21 mouse cellular contexts compared by ENCODE assay signal in the genomic region with DNA sequence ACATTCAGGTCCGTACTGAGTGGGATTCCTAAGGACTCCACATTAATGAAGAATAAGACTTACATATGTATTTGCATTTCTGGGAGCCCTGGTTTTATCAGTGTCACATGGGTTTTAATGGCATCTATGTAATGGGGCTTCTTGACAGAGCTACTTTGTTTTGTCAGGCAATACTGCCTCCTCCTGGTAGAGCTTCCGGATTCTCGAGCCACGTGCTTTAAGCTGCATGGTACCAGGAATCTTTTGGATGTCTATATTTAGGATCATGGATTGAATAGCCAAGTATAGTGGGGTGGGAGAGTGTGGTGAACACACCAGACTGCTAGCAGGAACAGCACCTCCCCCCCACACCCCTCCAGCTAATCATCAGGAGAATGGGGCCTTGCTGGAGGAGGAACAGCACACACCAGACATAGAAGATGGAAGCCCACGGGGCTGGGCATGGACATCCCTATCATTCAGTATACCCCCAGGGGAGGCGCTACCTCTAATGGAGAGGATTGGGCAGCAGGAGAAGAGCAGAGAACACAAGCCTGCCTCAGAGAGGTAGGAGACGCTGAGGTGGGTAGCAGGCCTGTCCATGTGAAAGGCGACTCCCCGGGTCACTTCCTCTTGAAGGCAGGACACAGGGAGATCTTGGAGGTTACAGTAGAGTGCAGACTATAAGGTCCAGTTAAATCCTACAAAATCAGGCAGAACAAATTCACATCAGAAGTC. TPM values are rescaled to one million over a fixed set of nuclear protein-coding genes. Genes with fewer than 3 reads are reported as not detected.
DNase-seq lines count a peak whose midpoint lies in the region; ATAC-seq and TF ChIP-seq lines count a peak whose summit lies in the region.
"Had no signal": no experiment of that assay in that cellular context is flagged by ENCODE, and none has a peak within 500 bp of the region (broad histone marks: within the 10 kb centered on the region; RNA-seq: fewer than 3 reads in every experiment).

No protein-coding gene starts in this region.

- H3K9ac ChIP-seq in forebrain, postnatal 0 days, result no peak overlapping the region
- H3K9ac ChIP-seq: heart, embryonic 12.5 days; hindbrain, embryonic 12.5 days; limb, embryonic 12.5 days; midbrain, embryonic 15.5 days; neural tube, embryonic 12.5 days had no signal

- no peaks in the 10 kb centered on the region for H3K36me3 ChIP-seq in forebrain, postnatal 0 days (ENCODE audit: insufficient read depth)
- H3K36me3 ChIP-seq: forebrain, embryonic 10.5 days; heart, embryonic 12.5 days; hindbrain, embryonic 12.5 days; limb, embryonic 12.5 days; midbrain, embryonic 15.5 days; neural tube, embryonic 12.5 days had no signal

- no peaks in the 10 kb centered on the region for H3K27me3 ChIP-seq in forebrain, postnatal 0 days (ENCODE audit: insufficient read depth, low read length)
- H3K27me3 ChIP-seq: midbrain, embryonic 15.5 days; neural tube, embryonic 12.5 days had no signal

- WGBS in forebrain, postnatal 0 days, result 79% methylated on average over 9 of the region's 9 CpGs

- H3K9me3 ChIP-seq in forebrain, postnatal 0 days (ENCODE audit: low read length), result no peaks in the 10 kb centered on the region
- H3K9me3 ChIP-seq: forebrain, embryonic 10.5 days; G1E; heart, embryonic 12.5 days; hindbrain, embryonic 12.5 days; limb, embryonic 12.5 days; midbrain, embryonic 15.5 days; neural tube, embryonic 12.5 days had no signal

- no peak overlapping the region for H3K4me2 ChIP-seq in forebrain, postnatal 0 days (ENCODE audit: low read depth)
- H3K4me2 ChIP-seq: heart, embryonic 12.5 days; hindbrain, embryonic 12.5 days; limb, embryonic 12.5 days; midbrain, embryonic 15.5 days; neural tube, embryonic 12.5 days had no signal

- no peak overlapping the region for H3K4me3 ChIP-seq in layer of hippocampus, adult 2 months
- H3K4me3 ChIP-seq in forebrain, postnatal 0 days (ENCODE audit: low read depth, low read length), result no peak overlapping the region
- H3K4me3 ChIP-seq: forebrain, embryonic 10.5 days; heart, embryonic 12.5 days; hindbrain, embryonic 12.5 days; limb, embryonic 12.5 days; midbrain, embryonic 15.5 days; neural tube, embryonic 12.5 days had no signal

- DNase-seq in layer of hippocampus, adult 2 months (ENCODE audit: low spot score in 2 of 2), result no peak
- no peak for DNase-seq in layer of hippocampus, postnatal 25 days (ENCODE audit: extremely low spot score in 1 of 2, low spot score in 1 of 2)
- DNase-seq in A20 (ENCODE audit: low read depth, low spot score), result peak; percentile 50
- peak; percentile 62 for DNase-seq in ES-CJ7 (ENCODE audit: low read depth, low spot score)
- peak; percentile 43 for DNase-seq in induced T-regulatory cell, adult 2 months (ENCODE audit: low read depth)
- DNase-seq in forebrain, postnatal 0 days, result no peak
- DNase-seq in T-cell, adult 2 months (ENCODE audit: low spot score), result no peak
- DNase-seq: cerebellum, adult 2 months; kidney, adult 9 months had no signal

- no peak for ATAC-seq in forebrain, postnatal 0 days
- ATAC-seq: activated CD4-positive, CD25-positive, alpha-beta regulatory T cell, adult 4 months; midbrain, embryonic 15.5 days had no signal

- H3K4me1 ChIP-seq in forebrain, postnatal 0 days (ENCODE audit: insufficient read depth), result no peaks in the 10 kb centered on the region
- H3K4me1 ChIP-seq: limb, embryonic 12.5 days had no signal

- peak; percentile 59 for TF ChIP-seq CTCF in layer of hippocampus, adult 2 months (conservative IDR thresholded peaks at IDR 0.05)
- TF ChIP-seq CTCF in forebrain, postnatal 0 days (IDR thresholded peaks at IDR 0.05; ENCODE audit: low read depth), result no peak; the same call in none of the 2 replicates

- no peak overlapping the region for H3K27ac ChIP-seq in layer of hippocampus, adult 2 months
- no peak overlapping the region for H3K27ac ChIP-seq in forebrain, postnatal 0 days (ENCODE audit: low read depth, low read length)
- H3K27ac ChIP-seq: forebrain, embryonic 10.5 days; hindbrain, embryonic 12.5 days; limb, embryonic 12.5 days; macrophage; midbrain, embryonic 15.5 days; neural tube, embryonic 12.5 days had no signal

RNA-seq across cellular contexts. Expression of a gene that starts 23.8 kb away (rescaled TPM):
- 1 to 10 TPM; 2.5 to 3.3 TPM for total RNA-seq in layer of hippocampus, adult 2 months (2021)
- total RNA-seq in layer of hippocampus, postnatal 25 days (2021), result 1 to 10 TPM; 2.0 to 2.2 TPM
- 0.15 and 0.19 TPM in 2 replicates for total RNA-seq in forebrain, postnatal 0 days (2014; rRNA removed)
- polyA plus RNA-seq in forebrain, postnatal 0 days (2015; fragmentation: Nextera tagmentation; extraction: Ambion mirVana), result 0.21 and 0.23 TPM in 2 replicates
- total RNA-seq: common myeloid progenitor, adult 5-6 weeks had no signal
- polyA plus RNA-seq: G1E; liver, embryonic 16.5 days; macrophage had no signal

RNA-seq across cellular contexts. Expression of a gene that starts 39.6 kb away (rescaled TPM):
- total RNA-seq in layer of hippocampus, adult 2 months (2021), result 100 to 1,000 TPM; 193 to 196 TPM
- 100 to 1,000 TPM; 224 to 251 TPM for total RNA-seq in layer of hippocampus, postnatal 25 days (2021)
- total RNA-seq in forebrain, postnatal 0 days (2014; rRNA removed), result 24.2 and 27.2 TPM in 2 replicates
- polyA plus RNA-seq in forebrain, postnatal 0 days (2015; fragmentation: Nextera tagmentation; extraction: Ambion mirVana), result 9.7 and 10.0 TPM in 2 replicates
- total RNA-seq: common myeloid progenitor, adult 5-6 weeks; G1E had no signal
- polyA plus RNA-seq: activated CD4-positive, CD25-positive, alpha-beta regulatory T cell, adult 4 months; G1E; heart, embryonic 12.5 days; limb, embryonic 12.5 days; liver, embryonic 16.5 days; macrophage; thymus, postnatal 0 days had no signal

RNA-seq across cellular contexts. Expression of a gene that starts 43.4 kb away (rescaled TPM):
- total RNA-seq in layer of hippocampus, adult 2 months (2021), result 1 to 10 TPM in 1 of 2 experiments, under 1 TPM in 1; 0.79 to 1.1 TPM
- under 1 TPM in 1 of 2 experiments, not detected in 1; 0.37 TPM for total RNA-seq in layer of hippocampus, postnatal 25 days (2021)
- total RNA-seq in forebrain, postnatal 0 days (2014; rRNA removed), result 6.1 and 7.2 TPM in 2 replicates
- polyA plus RNA-seq in forebrain, postnatal 0 days (2015; fragmentation: Nextera tagmentation; extraction: Ambion mirVana), result 3.8 and 4.6 TPM in 2 replicates
- total RNA-seq: common myeloid progenitor, adult 5-6 weeks; G1E had no signal
- polyA plus RNA-seq: activated CD4-positive, CD25-positive, alpha-beta regulatory T cell, adult 4 months; G1E; macrophage had no signal

Comparison
In these comparisons a context has a peak if more than half of its experiments do, and no peak if none do; other contexts are left out.
1. DNase-seq: peak in A20 (single experiment), ES-CJ7 (single experiment) and induced T-regulatory cell, adult 2 months (single experiment); none in layer of hippocampus, adult 2 months (0 of 2), layer of hippocampus, postnatal 25 days (0 of 2), forebrain, postnatal 0 days (single experiment) and T-cell, adult 2 months (single experiment).